ENCODE assay signal across 8 mouse cellular contexts in the genomic region with DNA sequence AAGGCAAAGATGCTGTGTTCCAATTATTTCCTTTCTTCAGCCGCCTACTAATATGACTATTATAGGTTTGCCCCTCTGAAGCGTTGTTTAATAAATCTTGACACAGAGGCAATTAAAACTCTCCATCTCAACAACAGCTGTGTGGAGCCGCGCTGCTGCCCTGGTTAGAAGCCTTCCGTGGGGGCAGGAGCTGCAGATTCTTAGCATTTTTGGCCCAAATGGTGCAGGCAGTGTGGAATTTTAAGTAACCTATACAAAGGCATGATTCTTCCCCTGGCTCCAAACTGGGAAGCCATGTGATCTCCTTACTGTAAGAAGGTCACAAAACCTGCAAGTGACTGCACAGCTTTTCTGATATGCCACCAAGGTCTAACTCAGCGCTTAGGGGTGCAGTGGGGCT.
DNase-seq lines count a peak whose midpoint lies in the region; ATAC-seq and TF ChIP-seq lines count a peak whose summit lies in the region.
"Had no signal": no experiment of that assay in that cellular context is flagged by ENCODE, and none has a peak within 500 bp of the region (broad histone marks: within the 10 kb centered on the region; RNA-seq: fewer than 3 reads in every experiment).

No protein-coding gene starts in this region.

- TF ChIP-seq POLR2A in myocyte (IDR thresholded peaks at IDR 0.05; ENCODE audit: insufficient read length, low read depth): no peak

- intact Hi-C loops in gastrocnemius, postnatal 36 days (cut with DNase I): no loop called here

- H3K4me2 ChIP-seq in embryonic facial prominence, embryonic 11.5 days (ENCODE audit: low read depth, low read length): no peak overlapping the region
- H3K4me2 ChIP-seq in myocyte (ENCODE audit: low read depth): peak overlapping the region; percentile 49

- H3K9me3 ChIP-seq in embryonic facial prominence, embryonic 11.5 days (replicated peaks; ENCODE audit: control insufficient read depth, low read length): no peaks in the 10 kb centered on the region
- H3K9me3 ChIP-seq in hindbrain, embryonic 10.5 days: no peaks in the 10 kb centered on the region

- no peak overlapping the region for H3K4me3 ChIP-seq in embryonic facial prominence, embryonic 11.5 days (ENCODE audit: low read depth, low read length)
- no peak overlapping the region for H3K4me3 ChIP-seq in hindbrain, embryonic 10.5 days
- H3K4me3 ChIP-seq in myocyte: no peak overlapping the region

- no peak overlapping the region for H3K9ac ChIP-seq in embryonic facial prominence, embryonic 11.5 days (replicated peaks; ENCODE audit: low read length)
- H3K9ac ChIP-seq: liver, embryonic 14.5 days had no signal

- H3K27ac ChIP-seq in embryonic facial prominence, embryonic 11.5 days (replicated peaks; ENCODE audit: low read depth, low read length): no peak overlapping the region
- peak overlapping the region; percentile 13; the same call in 1 of the 2 replicates for H3K27ac ChIP-seq in hindbrain, embryonic 10.5 days
- H3K27ac ChIP-seq: liver, embryonic 14.5 days had no signal

- WGBS in embryonic facial prominence, embryonic 11.5 days: 46% methylated on average over 6 of the region's 6 CpGs
- WGBS in hindbrain, embryonic 10.5 days: 73% methylated on average over 6 of the region's 6 CpGs

- H3ac ChIP-seq in myocyte (ENCODE audit: control insufficient read depth, insufficient read length): no peak overlapping the region

- peak; percentile 46 for DNase-seq in layer of hippocampus, adult 9-11 months
- no peak for DNase-seq in layer of hippocampus, postnatal 36 days
- DNase-seq in embryonic facial prominence, embryonic 11.5 days (ENCODE audit: low spot score): peak; percentile 46
- no peak for DNase-seq in hindbrain, embryonic 10.5 days (ENCODE audit: low spot score)
- DNase-seq in gastrocnemius, postnatal 36 days: no peak
- DNase-seq in adrenal gland, postnatal 4 days (ENCODE audit: low spot score in 2 of 2): no peak

- no peaks in the 10 kb centered on the region for H3K36me3 ChIP-seq in embryonic facial prominence, embryonic 11.5 days (replicated peaks; ENCODE audit: control insufficient read depth, insufficient read depth, low read depth, low read length)
- no peaks in the 10 kb centered on the region for H3K36me3 ChIP-seq in hindbrain, embryonic 10.5 days
- no peaks in the 10 kb centered on the region for H3K36me3 ChIP-seq in myocyte (ENCODE audit: control insufficient read depth, insufficient read depth)

- H3K27me3 ChIP-seq in embryonic facial prominence, embryonic 11.5 days (ENCODE audit: control insufficient read depth, insufficient read depth, low read length): no peaks in the 10 kb centered on the region
- H3K27me3 ChIP-seq in hindbrain, embryonic 10.5 days (ENCODE audit: insufficient read depth, poor library complexity, severe bottlenecking): no peaks in the 10 kb centered on the region
- no peaks in the 10 kb centered on the region for H3K27me3 ChIP-seq in myocyte (ENCODE audit: control insufficient read depth, insufficient read depth, insufficient read length)

- no peaks in the 10 kb centered on the region; the same call in 1 of the 2 replicates for H3K4me1 ChIP-seq in embryonic facial prominence, embryonic 11.5 days (ENCODE audit: control insufficient read depth, insufficient read depth, low read length)
- peaks cover 23% of the 10 kb centered on the region for H3K4me1 ChIP-seq in hindbrain, embryonic 10.5 days (replicated peaks)

- no peak for ATAC-seq in embryonic facial prominence, embryonic 11.5 days (replicated peaks; ENCODE audit: insufficient number of reproducible peaks, low FRiP score, low TSS enrichment, low read depth)

- H3K79me2 ChIP-seq in myocyte (ENCODE audit: control insufficient read depth, insufficient read depth): no peaks in the 10 kb centered on the region

TF ChIP-seq in myocyte, 11 proteins besides CTCF, POLR2A, EP300 and RAD21:
- no peak for TF ChIP-seq TCF3 (IDR thresholded peaks at IDR 0.05; ENCODE audit: insufficient read length, low read depth)
- TF ChIP-seq MYOD1 (IDR thresholded peaks at IDR 0.05; ENCODE audit: control insufficient read depth in 1 of 3, insufficient read length in 2 of 3, low read depth in 2 of 3): peak in 2 of 3 experiments; percentile 69
- TF ChIP-seq MYOG (IDR thresholded peaks at IDR 0.05; ENCODE audit: control insufficient read depth in 1 of 3, insufficient read depth in 1 of 3, insufficient read length in 2 of 3, low read depth in 2 of 3): peak in 2 of 3 experiments; percentile 50 to 81

Comparison
In these comparisons a context has a peak if more than half of its experiments do, and no peak if none do; other contexts are left out.
1. DNase-seq: peak in layer of hippocampus, adult 9-11 months (single experiment) and embryonic facial prominence, embryonic 11.5 days (single experiment); none in layer of hippocampus, postnatal 36 days (0 of 2), hindbrain, embryonic 10.5 days (single experiment), gastrocnemius, postnatal 36 days (0 of 2) and adrenal gland, postnatal 4 days (0 of 2).